Mouse (Mus musculus) Muller cell, postnatal 12 days (primary cell): ENCODE results near the gene Dnajb6.

Source experiments
- DNase-seq: peaks from one replicate; pipeline ENCODE4 v3.0.0-alpha.2; 2015; ENCODE audit errors: inconsistent ontology term

The Dnajb6 gene

DNA sequence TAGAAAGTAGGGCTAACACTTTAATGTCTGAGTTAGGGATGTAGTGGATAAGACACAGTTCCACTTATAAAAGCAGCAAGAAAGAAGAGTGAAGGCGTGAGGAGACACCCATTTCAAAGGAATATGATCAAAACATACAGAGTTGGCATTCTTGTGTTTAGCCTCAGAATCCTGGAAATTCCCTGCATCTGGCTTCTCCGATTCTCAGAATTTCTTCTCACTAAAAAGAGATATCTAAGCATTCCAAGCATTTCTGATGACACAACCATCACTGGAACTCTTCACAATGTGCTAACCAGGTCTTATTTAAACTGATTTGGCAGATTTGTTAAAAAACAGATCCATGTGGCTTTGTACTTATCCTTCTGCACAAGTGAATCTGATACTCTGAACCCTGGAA is 112.6 kb downstream of the Dnajb6 start:
- DNase-seq: peak; percentile 84

DNA sequence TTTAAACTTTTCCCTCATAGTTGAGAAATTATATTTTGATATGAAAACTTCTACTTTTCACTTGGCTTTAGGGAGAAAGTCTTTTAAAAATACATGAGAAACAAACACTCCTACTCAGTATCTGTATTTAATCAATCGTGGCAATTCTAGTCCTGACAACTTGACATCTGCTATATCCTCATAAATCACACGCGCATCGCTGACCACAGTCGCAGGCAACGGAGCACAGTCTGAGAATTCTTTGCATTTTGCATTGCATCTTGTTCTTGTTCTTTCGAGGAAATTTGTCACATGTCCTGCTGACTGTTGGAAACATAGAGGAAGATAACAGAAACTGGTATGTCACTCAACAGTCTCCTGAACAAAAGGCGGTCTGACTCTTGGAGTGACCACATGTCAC is 116.9 kb downstream of the Dnajb6 start:
- DNase-seq: peak; percentile 39

GRCm38 (mm10) chr5:29853035-29853434 is 117.5 kb downstream of the Dnajb6 start:
- DNase-seq: no peak

- DNase-seq: no peak
Measured at GRCm38 (mm10) chr5:29854376-29854775, 118.9 kb downstream of the Dnajb6 start.

DNA sequence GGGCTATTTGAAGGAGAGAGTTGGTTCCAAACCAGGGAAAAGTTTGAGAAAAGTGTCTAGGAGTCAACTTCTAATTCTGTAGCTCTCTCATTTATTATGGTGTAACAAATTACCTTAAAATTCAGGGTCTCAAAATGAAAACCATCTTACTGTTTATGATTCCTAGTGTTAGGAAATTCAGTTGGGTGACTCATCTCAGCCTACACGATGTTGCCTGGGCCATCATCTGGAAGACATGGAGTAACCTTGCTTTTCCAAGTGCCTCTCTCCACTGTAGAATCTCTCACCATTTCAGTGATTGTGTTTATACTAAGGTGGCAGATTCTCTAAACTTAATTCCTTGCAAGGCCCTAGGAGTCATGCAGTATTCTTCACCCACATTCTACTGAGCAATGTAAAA is 119.5 kb downstream of the Dnajb6 start:
- DNase-seq: no peak

DNA sequence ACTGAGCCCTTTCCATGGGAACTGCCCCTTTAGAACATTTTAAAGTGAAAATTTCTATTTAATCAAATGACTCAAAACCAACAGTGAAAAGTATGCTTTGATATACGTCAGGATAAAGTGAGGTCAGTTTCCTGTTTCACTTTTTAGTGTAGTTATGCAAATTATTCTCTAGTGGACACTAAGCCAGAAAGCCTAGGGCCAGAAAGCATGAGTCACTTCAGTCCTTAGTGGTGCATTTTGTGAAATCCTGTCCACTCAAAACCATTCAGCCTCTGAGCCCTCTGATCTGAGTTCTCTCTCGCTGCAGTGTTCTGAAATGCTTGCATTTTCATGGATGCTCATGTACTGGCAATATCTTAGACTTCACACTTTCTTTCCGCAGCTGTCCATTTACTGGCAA is 126.0 kb downstream of the Dnajb6 start:
- DNase-seq: peak; percentile 70

DNA sequence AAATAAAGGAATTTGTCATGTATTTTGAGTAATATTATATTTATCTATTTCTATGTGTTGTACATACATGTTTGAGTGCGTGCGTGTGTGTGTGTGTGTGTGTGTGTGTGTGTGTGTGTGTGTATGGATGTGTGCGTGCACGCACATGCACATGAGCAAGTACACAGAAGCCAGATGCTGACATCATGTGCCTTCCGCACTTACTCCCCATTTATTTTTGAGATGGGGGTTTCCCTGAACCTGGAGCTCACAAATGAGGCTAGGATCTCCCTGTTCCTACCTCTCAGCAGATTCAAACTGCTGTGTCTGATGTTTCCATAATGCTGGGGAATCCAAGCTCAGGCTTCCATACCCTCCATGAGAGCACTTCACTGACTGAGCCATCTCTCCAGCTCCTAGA is 126.9 kb downstream of the Dnajb6 start:
- no peak for DNase-seq

- DNase-seq: peak; percentile 74
Measured at GRCm38 (mm10) chr5:29864291-29864737, 128.8 kb downstream of the Dnajb6 start.

DNA sequence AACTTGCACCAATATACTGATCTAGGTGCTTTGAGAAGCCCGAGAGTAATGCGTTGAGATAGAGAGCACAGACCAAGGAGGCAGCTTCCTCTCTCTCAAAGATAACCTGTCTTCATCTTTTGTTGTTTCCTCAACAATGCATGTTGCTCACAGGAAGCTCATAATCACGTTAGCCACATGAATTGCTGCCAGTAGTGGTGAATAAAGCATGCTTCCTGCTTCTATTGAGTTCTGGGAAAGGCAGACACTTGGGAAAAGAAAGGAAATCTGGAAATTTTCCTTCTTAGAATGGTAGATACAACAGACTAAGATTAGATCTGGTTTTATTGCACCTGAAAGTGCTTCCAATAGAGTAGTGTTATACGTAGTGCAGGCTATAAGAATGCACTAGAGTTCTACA is 129.5 kb downstream of the Dnajb6 start:
- DNase-seq: no peak
